Mouse (Mus musculus): ENCODE measurements at regions not wholly inside any gene's neighbourhood (a gene's known extent, or its start where the extent isn't known, plus 50 kb on each side); places are given as distances from the start of the nearest gene placed in this dataset.

- TF ChIP-seq POLR2A (IDR thresholded peaks at IDR 0.05; ENCODE audit: control insufficient read depth, extremely low read depth, insufficient read depth, low read length, poor library complexity) (no peak), CTCF (IDR thresholded peaks at IDR 0.05; ENCODE audit: borderline replicate concordance, control insufficient read depth, extremely low read depth, insufficient read depth, low read length, poor library complexity) (no peak)
Measured at GRCm38 (mm10) chr3:144007111-144007619, 197.9 kb downstream of the Lmo4 start.

Measured in thymus, adult 2 months (tissue).